Mouse (Mus musculus): ENCODE results near the gene Mrpl50. TPM values are rescaled to one million over a fixed set of nuclear protein-coding genes. Genes with fewer than 3 reads are reported as not detected.

Mrpl50 gene
- total and polyA plus RNA-seq, 3 experiments: 39.1 to 54.5 TPM; not detected in 1

DNA sequence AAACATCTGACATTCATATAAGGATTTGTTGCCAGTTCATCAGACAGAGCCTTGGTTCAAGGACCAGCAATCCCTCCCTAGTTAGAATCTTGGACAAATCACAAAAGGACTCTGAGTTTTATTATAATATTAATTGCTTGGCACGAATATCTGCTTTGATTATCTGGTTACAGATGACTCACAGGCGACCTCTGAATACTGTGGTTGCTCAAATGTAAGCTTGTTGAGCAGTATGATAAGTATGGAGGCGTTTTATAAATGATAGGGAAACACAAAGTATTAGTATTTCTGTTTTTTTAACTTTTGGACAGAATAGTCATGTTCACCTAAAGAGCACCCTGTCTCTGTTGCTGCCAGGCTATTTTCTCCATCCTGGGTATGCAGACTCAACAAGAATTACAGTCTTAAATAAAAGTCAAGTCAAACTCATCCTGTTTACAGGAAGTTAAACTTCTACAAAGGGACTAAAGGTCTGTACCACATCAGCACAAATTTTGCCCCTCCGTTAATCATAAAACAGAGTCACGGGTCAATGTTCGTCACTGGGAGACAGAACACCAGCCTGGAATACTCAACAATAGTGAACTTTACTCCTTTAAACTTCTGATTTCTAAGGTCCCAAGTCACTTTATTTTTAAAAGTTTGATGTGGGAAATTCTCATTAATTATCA lies 26.1 kb upstream of the Mrpl50 start:
- peaks cover 2 to 4% of the 10 kb centered on the region in 2 experiments; a peak in 3 of 4 replicates for H3K27me3 ChIP-seq (ENCODE audit: control insufficient read depth in 1 of 2, insufficient read depth in 2 of 2, low read length in 2 of 2)
- H3K79me2 ChIP-seq (ENCODE audit: control insufficient read depth, insufficient read depth, low read length, poor library complexity): no peaks in the 10 kb centered on the region
- H3K4me1 ChIP-seq (ENCODE audit: control insufficient read depth in 1 of 2, insufficient read depth in 2 of 2, low read length in 2 of 2): no peaks in the 10 kb centered on the region
- no peaks in the 10 kb centered on the region for H3K36me3 ChIP-seq (ENCODE audit: control insufficient read depth in 1 of 2, insufficient read depth in 2 of 2, low read length in 2 of 2)
- no peak overlapping the region for H3K27ac ChIP-seq (ENCODE audit: control insufficient read depth, low read depth, low read length)
- TF ChIP-seq RAD21 (IDR thresholded peaks at IDR 0.05; ENCODE audit: low read depth, low read length) (no peak), MYC (IDR thresholded peaks at IDR 0.05; ENCODE audit: low read depth, low read length) (no peak), ZNF384 (IDR thresholded peaks at IDR 0.05; ENCODE audit: low read depth, low read length) (no peak), BHLHE40 (IDR thresholded peaks at IDR 0.05; ENCODE audit: borderline replicate concordance, low read depth, low read length) (no peak), EP300 (IDR thresholded peaks at IDR 0.05; ENCODE audit: low read depth in 1 of 2, low read length in 2 of 2) (no peak), POLR2AphosphoS2 (IDR thresholded peaks at IDR 0.05; ENCODE audit: low read length) (no peak), ZKSCAN1 (IDR thresholded peaks at IDR 0.05; ENCODE audit: low read depth, low read length) (no peak), MEF2A (IDR thresholded peaks at IDR 0.05; ENCODE audit: extremely low read depth, insufficient replicate concordance, low read depth, low read length, poor library complexity, severe bottlenecking) (no peak), POLR2AphosphoS5 (IDR thresholded peaks at IDR 0.05; ENCODE audit: borderline replicate concordance, low read depth, low read length) (no peak)
- DNase-seq (ENCODE audit: low read depth, low spot score): no peak
- H3K9me3 ChIP-seq (replicated peaks; ENCODE audit: insufficient read depth, low read length): no peaks in the 10 kb centered on the region
- no peak overlapping the region for H3K9ac ChIP-seq (ENCODE audit: control insufficient read depth, low read depth, low read length, poor library complexity, severe bottlenecking)
- H3K4me3 ChIP-seq (ENCODE audit: control insufficient read depth in 1 of 2, insufficient read depth in 1 of 2, low read depth in 2 of 2, low read length in 2 of 2): no peak overlapping the region

DNA sequence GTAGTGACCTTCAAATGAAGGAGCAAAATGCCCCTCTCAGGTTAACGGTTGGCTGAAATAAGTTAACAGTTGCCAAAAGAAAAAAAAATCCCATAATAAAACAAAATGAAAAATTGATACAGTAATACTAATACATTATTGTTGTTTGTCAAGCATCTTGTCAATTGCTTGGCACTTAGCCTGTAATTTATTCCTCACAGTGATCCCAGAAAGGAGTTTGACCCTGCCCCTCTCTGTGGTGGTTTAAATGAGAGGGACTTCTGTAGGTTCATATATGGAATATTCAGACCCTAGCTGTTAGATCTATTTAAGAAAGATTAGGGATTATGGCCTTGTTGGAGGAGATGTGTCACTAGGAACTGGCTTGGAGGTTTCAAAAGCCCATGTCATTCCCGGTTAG lies 25.1 kb upstream of the Mrpl50 start:
- Histone ChIP-seq H3K4me1 (ENCODE audit: control insufficient read depth in 1 of 2, insufficient read depth in 2 of 2, low read length in 2 of 2) (no peaks in the 10 kb centered on the region), H3K79me2 (ENCODE audit: control insufficient read depth, insufficient read depth, low read length, poor library complexity) (no peaks in the 10 kb centered on the region), H3K27ac (ENCODE audit: control insufficient read depth, low read depth, low read length) (no peak overlapping the region), H3K9ac (ENCODE audit: control insufficient read depth, low read depth, low read length, poor library complexity, severe bottlenecking) (no peak overlapping the region), H3K9me3 (replicated peaks; ENCODE audit: insufficient read depth, low read length) (no peaks in the 10 kb centered on the region), H3K36me3 (ENCODE audit: control insufficient read depth in 1 of 2, insufficient read depth in 2 of 2, low read length in 2 of 2) (no peaks in the 10 kb centered on the region), H3K4me3 (ENCODE audit: control insufficient read depth in 1 of 2, insufficient read depth in 1 of 2, low read depth in 2 of 2, low read length in 2 of 2) (no peak overlapping the region), H3K27me3 (ENCODE audit: control insufficient read depth in 1 of 2, insufficient read depth in 2 of 2, low read length in 2 of 2) (peaks cover 2 to 4% of the 10 kb centered on the region in 2 experiments; a peak in 3 of 4 replicates)
- TF ChIP-seq GABPA (IDR thresholded peaks at IDR 0.05; ENCODE audit: low read depth, low read length) (no peak), USF1 (IDR thresholded peaks at IDR 0.05; ENCODE audit: low read depth, low read length) (no peak), CHD2 (IDR thresholded peaks at IDR 0.05; ENCODE audit: low read length) (no peak), ZMIZ1 (IDR thresholded peaks at IDR 0.05; ENCODE audit: low read depth, low read length) (no peak), GATA1 (IDR thresholded peaks at IDR 0.05; ENCODE audit: low read depth, low read length) (no peak), TAL1 (IDR thresholded peaks at IDR 0.05; ENCODE audit: low read length) (no peak), SIN3A (IDR thresholded peaks at IDR 0.05; ENCODE audit: low read length) (no peak), NRF1 (IDR thresholded peaks at IDR 0.05; ENCODE audit: insufficient read depth, low read depth, low read length, poor library complexity, severe bottlenecking) (no peak)
- no peak for DNase-seq (ENCODE audit: low read depth, low spot score)

Measured in MEL (cell line).